Mouse (Mus musculus): ENCODE data around the gene Col2a1. TPM values are rescaled to one million over a fixed set of nuclear protein-coding genes. Genes with fewer than 3 reads are reported as not detected.

Gene Col2a1
- polyA plus RNA-seq, 1 experiment = 0.87 TPM

DNA sequence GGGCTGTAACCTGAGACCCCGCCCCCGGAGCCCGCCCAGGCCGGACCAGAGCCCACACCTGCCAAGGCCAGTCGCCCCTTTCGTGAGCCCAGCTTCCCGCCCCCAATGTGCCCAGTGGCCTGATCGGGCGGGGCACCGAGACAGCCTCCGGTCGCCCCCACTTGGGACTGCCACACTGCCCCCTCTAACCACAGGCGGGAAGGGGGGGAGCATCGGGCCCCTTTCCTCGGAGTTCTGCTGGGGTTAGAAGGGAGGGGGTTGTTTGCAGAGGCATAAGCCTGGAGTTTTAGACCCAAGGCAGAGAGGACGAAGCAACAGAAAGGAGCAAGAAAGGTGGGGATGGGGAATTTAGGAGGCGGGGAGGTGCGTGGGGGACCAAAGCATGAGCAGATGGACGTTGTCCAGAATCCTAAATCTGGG, 255 bp upstream of the Col2a1 start:
- no peaks in the 10 kb centered on the region for H3K4me1 ChIP-seq (ENCODE audit: control insufficient read depth, insufficient read depth, low read length)
- H3K4me3 ChIP-seq (ENCODE audit: insufficient read depth, low read length) = no peak overlapping the region
- TF ChIP-seq CTCF (IDR thresholded peaks at IDR 0.05; ENCODE audit: low read depth, low read length) = no peak

GRCm38 (mm10) chr15:98002991-98003821, 1.3 kb downstream of the Col2a1 start:
- Histone ChIP-seq H3K27ac (ENCODE audit: insufficient read depth, low read depth, low read length) (no peak overlapping the region), H3K4me1 (ENCODE audit: control insufficient read depth, insufficient read depth, low read length) (no peaks in the 10 kb centered on the region), H3K4me3 (ENCODE audit: insufficient read depth, low read length) (no peak overlapping the region)
- TF ChIP-seq POLR2A (IDR thresholded peaks at IDR 0.05; ENCODE audit: borderline replicate concordance, low read depth, low read length) (no peak), CTCF (IDR thresholded peaks at IDR 0.05; ENCODE audit: low read depth, low read length) (no peak)

More for the DNA sequence above, 255 bp upstream of the Col2a1 start:
- no peak overlapping the region for H3K27ac ChIP-seq (ENCODE audit: insufficient read depth, low read depth, low read length)

GRCm38 (mm10) chr15:98002113-98002990, 2.1 kb downstream of the Col2a1 start:
- Histone ChIP-seq H3K4me3 (ENCODE audit: insufficient read depth, low read length) (no peak overlapping the region), H3K4me1 (ENCODE audit: control insufficient read depth, insufficient read depth, low read length) (no peaks in the 10 kb centered on the region), H3K27ac (ENCODE audit: insufficient read depth, low read depth, low read length) (no peak overlapping the region)
- TF ChIP-seq CTCF (IDR thresholded peaks at IDR 0.05; ENCODE audit: low read depth, low read length) = no peak
- no peak for TF ChIP-seq POLR2A (IDR thresholded peaks at IDR 0.05; ENCODE audit: borderline replicate concordance, low read depth, low read length)

GRCm38 (mm10) chr15:98001321-98002112, 3.0 kb downstream of the Col2a1 start:
- H3K4me1 ChIP-seq (ENCODE audit: control insufficient read depth, insufficient read depth, low read length) = no peaks in the 10 kb centered on the region
- no peak overlapping the region for H3K27ac ChIP-seq (ENCODE audit: insufficient read depth, low read depth, low read length)
- H3K4me3 ChIP-seq (ENCODE audit: insufficient read depth, low read length) = no peak overlapping the region
- no peak for TF ChIP-seq CTCF (IDR thresholded peaks at IDR 0.05; ENCODE audit: low read depth, low read length)
- TF ChIP-seq POLR2A (IDR thresholded peaks at IDR 0.05; ENCODE audit: borderline replicate concordance, low read depth, low read length) = no peak

- TF ChIP-seq CTCF (IDR thresholded peaks at IDR 0.05; ENCODE audit: low read depth, low read length) = no peak
- TF ChIP-seq POLR2A (IDR thresholded peaks at IDR 0.05; ENCODE audit: borderline replicate concordance, low read depth, low read length) = no peak
- no peak overlapping the region for H3K4me3 ChIP-seq (ENCODE audit: insufficient read depth, low read length)
Observed at GRCm38 (mm10) chr15:97999991-98000390, 4.5 kb downstream of the Col2a1 start.

GRCm38 (mm10) chr15:97999546-97999945, 4.9 kb downstream of the Col2a1 start:
- Histone ChIP-seq H3K4me1 (ENCODE audit: control insufficient read depth, insufficient read depth, low read length) (no peaks in the 10 kb centered on the region), H3K4me3 (ENCODE audit: insufficient read depth, low read length) (no peak overlapping the region), H3K27ac (ENCODE audit: insufficient read depth, low read depth, low read length) (no peak overlapping the region)
- TF ChIP-seq POLR2A (IDR thresholded peaks at IDR 0.05; ENCODE audit: borderline replicate concordance, low read depth, low read length) (no peak), CTCF (IDR thresholded peaks at IDR 0.05; ENCODE audit: low read depth, low read length) (no peak)

More at GRCm38 (mm10) chr15:97999991-98000390, 4.5 kb downstream of the Col2a1 start:
- H3K4me1 ChIP-seq (ENCODE audit: control insufficient read depth, insufficient read depth, low read length) = no peaks in the 10 kb centered on the region
- H3K27ac ChIP-seq (ENCODE audit: insufficient read depth, low read depth, low read length) = no peak overlapping the region

DNA sequence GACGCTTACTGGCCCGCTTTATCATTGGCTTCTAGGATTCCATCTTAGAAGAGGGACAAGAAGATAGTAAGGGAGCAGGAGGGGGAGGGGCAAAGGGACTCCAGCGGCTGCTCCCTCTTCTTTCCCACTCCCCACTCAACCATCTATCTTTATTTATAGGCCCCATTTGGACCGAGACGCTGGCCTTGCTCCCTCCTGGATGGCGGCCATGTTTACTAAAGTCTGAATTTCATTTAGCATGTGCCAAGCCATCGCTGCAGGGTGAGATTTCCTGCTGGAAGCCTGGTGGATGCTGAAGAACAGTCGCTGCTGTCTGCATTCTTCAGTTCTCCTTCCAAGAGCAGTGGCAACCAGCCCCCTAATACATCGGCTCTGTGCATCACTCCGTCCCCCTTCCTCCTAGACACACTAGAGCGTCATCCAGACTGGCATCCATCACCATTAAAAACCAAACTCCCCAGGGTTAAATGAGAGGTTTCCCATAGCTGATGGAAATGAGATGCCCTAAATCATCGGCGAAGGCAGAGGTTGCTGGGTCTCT, 7.7 kb downstream of the Col2a1 start:
- TF ChIP-seq POLR2A (IDR thresholded peaks at IDR 0.05; ENCODE audit: borderline replicate concordance, low read depth, low read length) = no peak
- TF ChIP-seq CTCF (IDR thresholded peaks at IDR 0.05; ENCODE audit: low read depth, low read length) = no peak
- H3K27ac ChIP-seq (ENCODE audit: insufficient read depth, low read depth, low read length) = no peak overlapping the region
- no peak overlapping the region for H3K4me3 ChIP-seq (ENCODE audit: insufficient read depth, low read length)
- H3K4me1 ChIP-seq (ENCODE audit: control insufficient read depth, insufficient read depth, low read length) = no peaks in the 10 kb centered on the region

DNA sequence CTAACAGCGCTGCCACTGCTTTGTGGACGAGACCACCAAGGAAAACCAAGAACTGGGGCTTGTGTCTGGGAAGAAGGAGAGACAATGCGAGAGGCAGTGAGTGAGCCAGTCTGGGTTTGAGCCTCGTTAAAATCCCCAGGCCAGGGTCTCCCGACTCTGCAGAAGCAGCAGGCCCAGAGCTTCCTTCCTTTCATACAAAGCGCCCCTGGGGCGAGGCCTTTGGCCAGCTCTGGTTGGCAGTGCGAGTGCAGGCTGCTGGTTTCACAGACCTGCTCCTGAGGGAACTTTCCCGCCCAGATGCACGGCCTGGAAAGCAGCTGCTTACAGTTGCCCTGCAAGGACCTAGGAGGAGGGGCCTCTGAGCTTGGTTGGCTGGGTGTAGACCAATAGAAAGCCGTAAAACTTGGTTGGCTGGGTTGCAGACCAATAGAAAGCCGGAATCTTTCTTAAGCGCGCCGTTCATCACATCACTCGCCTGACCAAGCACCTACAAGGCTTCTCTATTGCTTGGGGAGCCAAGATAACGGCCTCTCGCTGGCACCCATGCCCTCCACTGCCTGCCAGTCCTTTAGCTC, 11.7 kb downstream of the Col2a1 start:
- Histone ChIP-seq H3K4me3 (ENCODE audit: insufficient read depth, low read length) (no peak overlapping the region), H3K4me1 (ENCODE audit: control insufficient read depth, insufficient read depth, low read length) (no peaks in the 10 kb centered on the region), H3K27ac (ENCODE audit: insufficient read depth, low read depth, low read length) (no peak overlapping the region)
- no peak for TF ChIP-seq CTCF (IDR thresholded peaks at IDR 0.05; ENCODE audit: low read depth, low read length)
- no peak for TF ChIP-seq POLR2A (IDR thresholded peaks at IDR 0.05; ENCODE audit: borderline replicate concordance, low read depth, low read length)

Measured in bone marrow macrophage, adult 2 months (primary cell).